Mouse (Mus musculus): ENCODE measurements at regions not wholly inside any gene's neighbourhood (a gene's known extent, or its start where the extent isn't known, plus 50 kb on each side); places are given as distances from the start of the nearest gene placed in this dataset.

GRCm38 (mm10) chr8:34682221-34682620 lies 570.7 kb upstream of the Gm10131 start:
- no peak for TF ChIP-seq CTCF (conservative IDR thresholded peaks at IDR 0.05; ENCODE audit: insufficient read depth, insufficient read length, low read depth, low read length)
- no peak for TF ChIP-seq POLR2A (IDR thresholded peaks at IDR 0.05; ENCODE audit: low read depth, low read length)
